Mouse (Mus musculus): ENCODE data around the gene Plvap. TPM values are rescaled to one million over a fixed set of nuclear protein-coding genes. Genes with fewer than 3 reads are reported as not detected.

Gene Plvap
- polyA plus RNA-seq (2015; fragmentation: Nextera tagmentation; extraction: Ambion mirVana) = 5.7 and 6.5 TPM in 2 replicates

- H3K36me3 ChIP-seq (ENCODE audit: control insufficient read depth, insufficient read depth, low read length) = no peaks in the 10 kb centered on the region
- 81% methylated on average over 14 of the region's 14 CpGs for WGBS
- H3K27ac ChIP-seq (ENCODE audit: low read length) = no peak within 1 kb of the TSS
- H3K4me3 ChIP-seq (ENCODE audit: low read depth, low read length) = no peak within 1 kb of the TSS
- H3K4me2 ChIP-seq (ENCODE audit: low read length) = no peak within 1 kb of the TSS
- no peaks in the 10 kb centered on the region for H3K9me3 ChIP-seq (replicated peaks; ENCODE audit: control insufficient read depth, low read length, poor library complexity, severe bottlenecking)
- H3K4me1 ChIP-seq (ENCODE audit: control insufficient read depth, insufficient read depth, low read length) = peaks cover 3% of the 10 kb centered on the region; the same call in 1 of the 2 replicates
- no peak within 1 kb of the TSS for H3K9ac ChIP-seq (ENCODE audit: low read depth, low read length)
- ATAC-seq = no peak
- H3K27me3 ChIP-seq (ENCODE audit: control insufficient read depth, insufficient read depth, low read depth, low read length) = peaks cover 39% of the 10 kb centered on the region
Observed at GRCm38 (mm10) chr8:71511644-71512043, at the start of gene Plvap. Plvap (minus strand) TSS chr8:71511752.

- 82% methylated on average over 5 of the region's 5 CpGs for WGBS
- H3K9ac ChIP-seq (ENCODE audit: low read depth, low read length) = no peak overlapping the region
- H3K27me3 ChIP-seq (ENCODE audit: control insufficient read depth, insufficient read depth, low read depth, low read length) = peaks cover 67% of the 10 kb centered on the region
- H3K4me1 ChIP-seq (ENCODE audit: control insufficient read depth, insufficient read depth, low read length) = peaks cover 13% of the 10 kb centered on the region
- no peak for ATAC-seq
- H3K36me3 ChIP-seq (ENCODE audit: control insufficient read depth, insufficient read depth, low read length) = no peaks in the 10 kb centered on the region
- no peak overlapping the region for H3K4me3 ChIP-seq (ENCODE audit: low read depth, low read length)
- H3K27ac ChIP-seq (ENCODE audit: low read length) = no peak overlapping the region
- no peak overlapping the region for H3K4me2 ChIP-seq (ENCODE audit: low read length)
- no peaks in the 10 kb centered on the region for H3K9me3 ChIP-seq (replicated peaks; ENCODE audit: control insufficient read depth, low read length, poor library complexity, severe bottlenecking)
Observed at GRCm38 (mm10) chr8:71560765-71561164, 49.2 kb upstream of the Plvap start.

GRCm38 (mm10) chr8:71560071-71560470 lies 48.5 kb upstream of the Plvap start:
- Histone ChIP-seq H3K9me3 (replicated peaks; ENCODE audit: control insufficient read depth, low read length, poor library complexity, severe bottlenecking) (no peaks in the 10 kb centered on the region), H3K36me3 (ENCODE audit: control insufficient read depth, insufficient read depth, low read length) (no peaks in the 10 kb centered on the region), H3K27me3 (ENCODE audit: control insufficient read depth, insufficient read depth, low read depth, low read length) (peaks cover 68% of the 10 kb centered on the region), H3K4me2 (ENCODE audit: low read length) (no peak overlapping the region), H3K4me3 (ENCODE audit: low read depth, low read length) (no peak overlapping the region), H3K27ac (ENCODE audit: low read length) (no peak overlapping the region), H3K4me1 (ENCODE audit: control insufficient read depth, insufficient read depth, low read length) (peaks cover 13% of the 10 kb centered on the region), H3K9ac (ENCODE audit: low read depth, low read length) (no peak overlapping the region)
- no peak for ATAC-seq
- WGBS = 78% methylated on average over 3 of the region's 3 CpGs

GRCm38 (mm10) chr8:71558958-71559690 lies 47.6 kb upstream of the Plvap start:
- no peak for ATAC-seq
- Histone ChIP-seq H3K27me3 (ENCODE audit: control insufficient read depth, insufficient read depth, low read depth, low read length) (peaks cover 69% of the 10 kb centered on the region), H3K9me3 (replicated peaks; ENCODE audit: control insufficient read depth, low read length, poor library complexity, severe bottlenecking) (no peaks in the 10 kb centered on the region), H3K9ac (ENCODE audit: low read depth, low read length) (no peak overlapping the region), H3K36me3 (ENCODE audit: control insufficient read depth, insufficient read depth, low read length) (no peaks in the 10 kb centered on the region), H3K4me1 (ENCODE audit: control insufficient read depth, insufficient read depth, low read length) (peaks cover 13% of the 10 kb centered on the region), H3K4me3 (ENCODE audit: low read depth, low read length) (0 out of 2 replicates have a peak overlapping the region, but pooled peaks have one; percentile 20), H3K4me2 (ENCODE audit: low read length) (peak overlapping the region; percentile 39), H3K27ac (ENCODE audit: low read length) (no peak overlapping the region)
- 2% methylated on average over 24 of the region's 24 CpGs for WGBS

- Histone ChIP-seq H3K4me3 (ENCODE audit: low read depth, low read length) (0 out of 2 replicates have a peak within 1 kb of the TSS, but pooled peaks have one; percentile 20), H3K36me3 (ENCODE audit: control insufficient read depth, insufficient read depth, low read length) (no peaks in the 10 kb centered on the region), H3K9me3 (replicated peaks; ENCODE audit: control insufficient read depth, low read length, poor library complexity, severe bottlenecking) (no peaks in the 10 kb centered on the region), H3K9ac (ENCODE audit: low read depth, low read length) (peak within 1 kb of the TSS; percentile 20; the same call in 1 of the 2 replicates), H3K27me3 (ENCODE audit: control insufficient read depth, insufficient read depth, low read depth, low read length) (peaks cover 69% of the 10 kb centered on the region), H3K4me1 (ENCODE audit: control insufficient read depth, insufficient read depth, low read length) (peaks cover 13% of the 10 kb centered on the region), H3K27ac (ENCODE audit: low read length) (no peak within 1 kb of the TSS), H3K4me2 (ENCODE audit: low read length) (peak within 1 kb of the TSS; percentile 39)
- WGBS = 5% methylated on average over 70 of the region's 70 CpGs
- no peak for ATAC-seq
Observed at GRCm38 (mm10) chr8:71558071-71558957, 46.8 kb upstream of the Plvap start, which contains the start of gene Tmem221. Tmem221 (minus strand) TSS chr8:71558871.

GRCm38 (mm10) chr8:71554644-71555043 lies 43.1 kb upstream of the Plvap start:
- Histone ChIP-seq H3K9ac (ENCODE audit: low read depth, low read length) (no peak overlapping the region), H3K36me3 (ENCODE audit: control insufficient read depth, insufficient read depth, low read length) (no peaks in the 10 kb centered on the region), H3K27me3 (ENCODE audit: control insufficient read depth, insufficient read depth, low read depth, low read length) (peaks cover 39% of the 10 kb centered on the region), H3K27ac (ENCODE audit: low read length) (no peak overlapping the region), H3K9me3 (replicated peaks; ENCODE audit: control insufficient read depth, low read length, poor library complexity, severe bottlenecking) (no peaks in the 10 kb centered on the region), H3K4me1 (ENCODE audit: control insufficient read depth, insufficient read depth, low read length) (peaks cover 8% of the 10 kb centered on the region), H3K4me2 (ENCODE audit: low read length) (no peak overlapping the region), H3K4me3 (ENCODE audit: low read depth, low read length) (no peak overlapping the region)
- WGBS = 90% methylated on average over 2 of the region's 2 CpGs
- no peak for ATAC-seq

GRCm38 (mm10) chr8:71554001-71554400 lies 42.4 kb upstream of the Plvap start:
- Histone ChIP-seq H3K27me3 (ENCODE audit: control insufficient read depth, insufficient read depth, low read depth, low read length) (peaks cover 32% of the 10 kb centered on the region), H3K9ac (ENCODE audit: low read depth, low read length) (no peak overlapping the region), H3K4me1 (ENCODE audit: control insufficient read depth, insufficient read depth, low read length) (peaks cover 6% of the 10 kb centered on the region), H3K4me2 (ENCODE audit: low read length) (no peak overlapping the region), H3K9me3 (replicated peaks; ENCODE audit: control insufficient read depth, low read length, poor library complexity, severe bottlenecking) (no peaks in the 10 kb centered on the region), H3K27ac (ENCODE audit: low read length) (no peak overlapping the region), H3K36me3 (ENCODE audit: control insufficient read depth, insufficient read depth, low read length) (no peaks in the 10 kb centered on the region), H3K4me3 (ENCODE audit: low read depth, low read length) (no peak overlapping the region)
- no peak for ATAC-seq
- WGBS = 73% methylated on average over 6 of the region's 6 CpGs

- no peak for ATAC-seq
- Histone ChIP-seq H3K9ac (ENCODE audit: low read depth, low read length) (no peak overlapping the region), H3K27me3 (ENCODE audit: control insufficient read depth, insufficient read depth, low read depth, low read length) (peaks cover 20% of the 10 kb centered on the region), H3K4me3 (ENCODE audit: low read depth, low read length) (no peak overlapping the region), H3K4me2 (ENCODE audit: low read length) (no peak overlapping the region), H3K36me3 (ENCODE audit: control insufficient read depth, insufficient read depth, low read length) (peaks cover 9% of the 10 kb centered on the region), H3K9me3 (replicated peaks; ENCODE audit: control insufficient read depth, low read length, poor library complexity, severe bottlenecking) (no peaks in the 10 kb centered on the region), H3K27ac (ENCODE audit: low read length) (no peak overlapping the region), H3K4me1 (ENCODE audit: control insufficient read depth, insufficient read depth, low read length) (no peaks in the 10 kb centered on the region)
- 81% methylated on average over 6 of the region's 6 CpGs for WGBS
Observed at GRCm38 (mm10) chr8:71552770-71553169, 41.2 kb upstream of the Plvap start.

All from midbrain, embryonic 16.5 days (tissue).